Mouse (Mus musculus): ENCODE data around the gene Ndrg3.
A peak's percentile ranks its signal among the peaks of the same experiment; 100 is the strongest.
"Not testable (repeated sequence)": the region's sequence is repeated elsewhere in the genome, so short reads cannot be mapped to it uniquely, and the experiment has no call there.

The Ndrg3 gene

GRCm38 (mm10) chr2:156937795-156938194 is 54.1 kb downstream of the Ndrg3 start:
- DNase-seq (ENCODE audit: low spot score) = no peak

DNA sequence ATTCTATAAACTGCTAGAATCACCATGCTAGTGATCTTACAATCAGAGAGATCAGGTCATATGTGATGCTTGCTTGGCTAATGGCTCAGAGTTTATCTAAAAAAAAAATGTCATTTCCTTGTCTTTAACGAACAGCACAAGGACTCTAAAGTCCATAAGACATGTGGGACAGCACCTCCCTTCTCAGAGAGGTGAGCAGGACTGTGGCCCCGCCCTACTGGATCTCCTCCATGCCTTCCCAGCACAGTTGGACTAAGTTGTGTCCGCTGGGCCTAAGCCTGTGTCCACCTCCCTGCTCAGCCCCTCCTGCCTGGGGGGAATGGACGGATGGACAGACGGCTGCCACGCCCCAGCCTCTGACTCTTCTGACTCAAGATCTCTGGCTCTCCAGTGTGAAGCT is 56.9 kb downstream of the Ndrg3 start:
- no peak for DNase-seq (ENCODE audit: low spot score)

GRCm38 (mm10) chr2:156933426-156933825 is 58.4 kb downstream of the Ndrg3 start:
- DNase-seq (ENCODE audit: low spot score) = no peak

DNA sequence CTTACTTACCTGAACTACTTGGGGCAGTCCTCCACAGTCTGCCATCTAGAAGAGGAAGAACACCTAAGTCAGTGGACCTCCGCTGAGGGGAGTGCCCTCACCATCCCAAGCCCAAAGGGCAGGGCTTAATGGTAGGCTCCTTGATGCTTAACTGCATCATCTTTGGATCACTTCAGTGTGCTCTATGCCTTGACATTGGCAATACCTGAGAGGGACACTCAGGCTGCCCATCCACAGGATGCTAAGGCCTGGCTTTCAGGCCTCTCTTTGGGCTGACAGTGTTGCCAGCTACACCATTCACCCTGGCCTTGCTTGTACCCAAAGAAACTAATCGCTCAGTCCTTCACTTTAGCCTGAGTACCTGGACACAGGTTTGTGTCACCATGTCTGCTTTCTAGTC is 60.4 kb downstream of the Ndrg3 start:
- DNase-seq (ENCODE audit: low spot score) = no peak

DNA sequence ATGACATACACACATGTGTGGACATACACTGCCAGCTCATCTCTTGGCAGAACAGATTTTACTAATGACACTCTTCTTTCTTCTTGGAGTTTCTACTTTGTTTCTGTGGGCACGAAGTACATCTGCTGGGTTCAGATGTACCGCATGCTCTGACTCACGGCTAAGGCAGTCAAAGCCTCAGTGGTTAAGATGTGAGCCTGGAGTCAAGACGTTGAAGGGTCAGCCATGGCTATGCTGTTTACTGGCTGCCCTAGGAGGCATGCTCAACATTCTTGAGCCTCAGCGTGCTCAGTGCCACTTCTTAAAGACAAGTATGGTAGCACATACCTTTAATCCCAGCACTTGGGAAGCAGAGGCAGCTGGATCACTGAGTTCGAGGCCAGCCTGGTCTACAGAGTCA is 61.3 kb downstream of the Ndrg3 start:
- DNase-seq (ENCODE audit: low spot score) = no peak

DNA sequence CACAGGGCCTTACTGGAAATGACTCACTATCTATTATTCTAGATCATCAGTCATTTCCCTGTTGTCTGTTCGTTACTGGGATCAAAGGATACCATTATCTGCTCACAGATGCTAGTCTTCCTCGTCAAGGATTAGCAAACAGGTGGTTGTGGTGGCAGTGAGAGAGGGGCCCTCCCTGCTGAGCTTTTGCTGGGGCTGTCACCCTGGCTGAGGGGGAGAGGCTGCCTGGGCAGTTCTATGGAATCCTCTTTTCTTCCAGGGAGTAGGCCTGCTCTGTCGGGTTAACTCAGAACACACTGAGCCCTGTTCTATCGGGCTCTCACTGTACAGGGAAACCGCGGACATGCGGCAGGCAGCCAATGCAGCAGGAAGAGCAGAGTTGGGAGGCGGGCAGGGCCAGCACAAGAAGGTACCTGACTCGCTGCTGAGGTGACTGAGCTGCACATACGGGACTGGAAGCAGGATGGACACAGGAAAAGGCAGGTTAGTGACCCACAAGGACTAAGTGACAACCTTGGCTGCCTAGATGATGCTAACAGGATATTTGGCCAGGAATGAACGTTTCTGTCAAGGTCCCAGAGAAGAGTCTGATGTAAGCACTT is 62.2 kb downstream of the Ndrg3 start:
- no peak for DNase-seq (ENCODE audit: low spot score)

DNA sequence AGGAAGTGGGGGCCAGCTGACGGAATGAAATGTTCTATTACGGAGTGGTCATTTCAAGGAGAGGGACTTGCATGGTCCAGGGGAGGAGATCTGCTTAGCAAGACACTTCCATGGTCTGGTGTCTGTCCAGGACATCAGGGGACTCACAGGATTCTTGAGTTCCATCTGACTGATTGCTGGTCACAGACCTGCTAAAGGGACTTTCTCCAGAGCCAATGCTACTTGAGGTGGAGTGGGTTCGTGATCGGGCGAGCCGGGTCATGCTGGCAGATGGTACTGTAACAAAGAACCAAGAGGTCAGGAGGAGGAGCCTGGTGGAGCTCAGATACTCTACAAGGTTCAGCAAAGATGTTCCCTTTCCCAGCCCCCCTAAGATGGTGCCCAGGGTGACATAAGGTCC is 63.2 kb downstream of the Ndrg3 start:
- no peak for DNase-seq (ENCODE audit: low spot score)

- no peak for DNase-seq (ENCODE audit: low spot score)
These were observed 64.2 kb downstream of the Ndrg3 start for GRCm38 (mm10) chr2:156927663-156928062.

DNA sequence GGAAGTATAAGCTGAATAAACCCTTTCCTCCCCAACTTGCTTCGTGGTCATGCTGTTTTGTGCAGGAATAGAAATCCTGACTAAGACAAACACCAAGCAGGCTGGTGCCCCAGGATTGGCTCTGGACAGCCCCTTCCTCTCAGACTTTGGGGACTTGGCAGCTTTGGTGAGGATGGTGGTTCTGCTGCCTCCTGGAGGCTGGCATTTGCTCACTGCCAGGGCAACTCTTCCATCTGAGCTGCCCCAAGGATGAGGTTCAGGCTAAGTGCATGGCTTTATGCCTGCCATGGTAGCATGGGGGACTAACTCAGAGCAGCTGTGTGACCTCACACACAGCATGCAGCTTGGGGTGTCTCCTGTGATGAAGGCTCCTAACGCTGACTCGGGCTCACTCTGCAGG is 66.2 kb downstream of the Ndrg3 start:
- not testable (repeated sequence) for DNase-seq (ENCODE audit: low spot score)

DNA sequence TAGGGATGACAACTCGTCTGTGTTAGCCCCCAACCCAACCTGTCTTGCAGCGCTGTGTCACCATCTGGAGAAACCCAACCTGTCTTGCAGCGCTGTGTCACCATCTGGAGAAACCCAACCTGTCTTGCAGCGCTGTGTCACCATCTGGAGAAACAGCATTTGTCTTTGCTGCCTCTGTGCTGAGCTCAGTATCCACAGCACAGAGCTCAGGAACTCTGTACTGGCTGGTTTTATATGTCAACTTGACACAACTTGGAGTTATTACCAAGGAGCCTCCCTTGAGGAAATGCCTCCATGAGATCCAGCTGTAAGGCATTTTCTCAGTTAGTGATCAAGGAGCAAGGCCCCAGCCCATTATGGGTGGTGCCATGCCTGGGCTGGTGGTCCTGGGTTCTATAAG is 66.8 kb downstream of the Ndrg3 start:
- not testable (repeated sequence) for DNase-seq (ENCODE audit: low spot score)

DNA sequence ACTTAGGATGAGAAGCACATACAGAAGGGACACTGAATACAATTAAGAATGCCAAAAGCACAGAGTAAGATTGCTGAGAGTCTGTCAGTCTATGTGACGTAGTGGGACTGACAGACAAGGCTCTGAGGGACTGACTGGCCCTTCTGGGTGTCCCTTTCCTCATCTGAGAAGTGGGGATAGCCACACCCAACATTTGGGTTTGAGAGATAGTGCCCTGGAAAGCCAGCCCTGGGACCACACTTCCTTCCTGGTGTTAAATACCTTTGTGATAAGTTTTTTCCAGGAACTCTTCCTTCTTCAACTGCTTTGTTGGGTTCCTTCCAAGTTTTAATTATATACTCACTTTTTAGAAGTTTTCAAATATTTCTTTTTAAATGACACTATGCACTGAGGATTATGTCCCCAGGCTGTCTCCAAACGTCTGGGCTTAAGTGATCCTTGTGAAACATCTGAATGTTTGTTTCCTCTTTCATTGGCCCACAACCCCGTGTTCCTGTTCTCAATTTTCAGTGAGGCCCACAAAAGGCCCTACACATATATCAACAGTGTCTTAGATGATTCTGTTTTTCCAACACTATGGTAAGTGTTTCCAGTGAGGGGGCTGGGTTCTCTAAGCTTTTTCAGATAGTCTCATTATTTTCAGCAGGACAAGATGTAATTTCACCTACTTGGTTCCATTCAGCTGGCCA is 67.5 kb downstream of the Ndrg3 start:
- no peak for DNase-seq (ENCODE audit: low spot score)

- DNase-seq (ENCODE audit: low spot score) = no peak
These were observed 68.8 kb downstream of the Ndrg3 start for GRCm38 (mm10) chr2:156923057-156923456.

- DNase-seq (ENCODE audit: low spot score) = no peak
These were observed 72.1 kb downstream of the Ndrg3 start for GRCm38 (mm10) chr2:156919796-156920195.

- not testable (repeated sequence) for DNase-seq (ENCODE audit: low spot score)
These were observed 72.7 kb downstream of the Ndrg3 start for GRCm38 (mm10) chr2:156919191-156919590.

GRCm38 (mm10) chr2:156918562-156918961 is 73.3 kb downstream of the Ndrg3 start:
- DNase-seq (ENCODE audit: low spot score) = no peak

- DNase-seq (ENCODE audit: low spot score) = no peak
These were observed 75.3 kb downstream of the Ndrg3 start for GRCm38 (mm10) chr2:156916419-156917125.

- no peak for DNase-seq (ENCODE audit: low spot score)
These were observed 76.3 kb downstream of the Ndrg3 start for GRCm38 (mm10) chr2:156915559-156915958.

GRCm38 (mm10) chr2:156913191-156913590 is 78.7 kb downstream of the Ndrg3 start:
- no peak for DNase-seq (ENCODE audit: low spot score)

GRCm38 (mm10) chr2:156905931-156906330 is 85.9 kb downstream of the Ndrg3 start:
- not testable (repeated sequence) for DNase-seq (ENCODE audit: low spot score)

GRCm38 (mm10) chr2:156904976-156905717 is 86.7 kb downstream of the Ndrg3 start:
- peak; percentile 43 for DNase-seq (ENCODE audit: low spot score)

DNA sequence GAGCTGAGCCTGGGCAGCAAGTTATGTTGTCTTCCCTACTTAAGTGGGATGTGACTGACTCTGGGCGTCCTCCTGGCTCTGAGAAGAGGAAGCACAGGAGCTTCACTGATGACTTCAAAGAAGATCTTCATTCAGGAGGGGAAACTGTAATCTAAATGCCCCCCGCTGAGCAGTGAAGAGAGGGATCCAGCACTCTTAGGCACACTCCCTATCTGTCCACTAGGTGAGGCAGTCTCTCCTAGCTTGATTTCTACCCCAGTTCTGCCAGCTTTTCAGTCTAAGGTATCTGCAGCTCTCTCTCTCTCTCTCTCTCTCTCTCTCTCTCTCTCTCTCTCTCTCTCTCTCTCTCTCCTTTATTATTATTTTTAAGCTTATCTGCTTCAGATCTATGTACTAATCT is 88.5 kb downstream of the Ndrg3 start:
- no peak for DNase-seq (ENCODE audit: low spot score)

GRCm38 (mm10) chr2:156902411-156902810 is 89.4 kb downstream of the Ndrg3 start:
- not testable (repeated sequence) for DNase-seq (ENCODE audit: low spot score)

DNA sequence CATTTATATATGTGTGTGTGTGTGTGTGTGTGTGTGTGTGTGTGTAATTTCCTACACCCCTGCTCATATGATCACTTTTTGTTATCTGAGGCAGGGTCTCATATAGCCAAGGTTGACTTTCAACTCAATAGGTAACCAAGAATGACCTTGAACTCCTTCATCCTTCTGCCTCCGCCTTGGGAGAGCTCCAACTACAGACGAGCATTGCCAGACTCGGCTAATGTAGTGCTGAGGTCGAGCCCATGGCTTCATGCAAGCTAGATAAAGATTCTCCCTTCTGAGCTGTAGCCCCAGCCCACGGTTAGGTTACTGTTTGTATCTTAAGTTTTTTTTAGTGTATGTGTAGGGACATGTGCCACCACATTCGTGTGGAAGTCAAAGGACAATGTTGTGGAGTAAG is 90.0 kb downstream of the Ndrg3 start:
- no peak for DNase-seq (ENCODE audit: low spot score)

All from urinary bladder, postnatal 25 days (tissue).